Mouse (Mus musculus) spleen, postnatal 36 days (tissue): Measurements from ENCODE around the gene Nr0b1.

Experiments used
- DNase-seq, 2 experiments: peaks; one replicate each; pipeline ENCODE4 v3.0.0; 2022; ENCODE audit warnings: low spot score in 2 of 2, mixed read lengths in 1 of 2

Nr0b1 gene

GRCm38 (mm10) chrX:86191614-86192419 is at the start of gene Nr0b1:
Nr0b1 (plus strand) TSS chrX:86191764.
- DNase-seq: no peak

DNA sequence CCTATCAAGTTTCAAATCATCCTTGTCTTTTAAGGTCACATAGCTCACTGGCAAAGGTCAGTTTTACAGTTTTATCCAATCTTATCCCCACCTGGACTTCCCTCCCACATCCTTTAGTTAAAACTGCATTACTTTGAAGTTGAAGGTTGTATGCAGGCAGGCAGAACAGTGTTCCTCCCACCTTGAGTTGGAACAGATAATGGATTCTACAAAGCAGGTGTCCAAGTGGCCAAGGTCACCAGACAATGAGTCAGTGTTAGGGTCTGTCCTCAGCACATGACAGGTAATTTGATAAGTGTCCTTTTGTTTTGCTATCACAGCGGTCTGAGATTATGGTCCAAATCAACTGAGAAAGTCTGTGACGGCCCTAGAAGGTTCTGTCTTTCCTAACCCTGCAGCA is 4.3 kb upstream of the Nr0b1 start:
- no peak for DNase-seq

- DNase-seq: no peak
Observed at GRCm38 (mm10) chrX:86192420-86192994, 943 bp downstream of the Nr0b1 start.

- no peak for DNase-seq
Observed at GRCm38 (mm10) chrX:86193386-86193785, 1.8 kb downstream of the Nr0b1 start.

GRCm38 (mm10) chrX:86237246-86237645 is 45.7 kb downstream of the Nr0b1 start:
- DNase-seq: no peak
